Comparison of ENCODE assay signal across 8 mouse cellular contexts in genomic region chr14:37276728-37277695, GRCm38 (mm10).
A peak's percentile ranks its signal among the peaks of the same experiment; 100 is the strongest.
DNase-seq lines count a peak whose midpoint lies in the region; ATAC-seq and TF ChIP-seq lines count a peak whose summit lies in the region.

No protein-coding gene starts in this region.

- dilution Hi-C loops in CH12.LX (cut with MboI; ENCODE audit: extremely low pct_ligation_motif_present, extremely low pct_unique_long_range_greater_than_20kb, low sequenced_read_pairs) = no loop called here

- 46% methylated on average over 7 of the region's 7 CpGs for WGBS in heart, postnatal 0 days

- no peak overlapping the region for H3K9ac ChIP-seq in heart, postnatal 0 days (replicated peaks; ENCODE audit: low read depth, low read length)
- H3K9ac ChIP-seq in CH12.LX (ENCODE audit: insufficient read depth, low read depth) = no peak overlapping the region

- no peaks in the 10 kb centered on the region for H3K4me1 ChIP-seq in heart, postnatal 0 days (ENCODE audit: control insufficient read depth, insufficient read depth)
- no peaks in the 10 kb centered on the region for H3K4me1 ChIP-seq in CH12.LX (ENCODE audit: control insufficient read depth in 1 of 2, insufficient read depth in 2 of 2)

- no peak overlapping the region for H3K27ac ChIP-seq in heart, postnatal 0 days (ENCODE audit: low read depth)
- H3K27ac ChIP-seq in CH12.LX (ENCODE audit: insufficient read depth, low read depth) = no peak overlapping the region

- H3K4me2 ChIP-seq in heart, postnatal 0 days (ENCODE audit: low read depth, low read length) = no peak overlapping the region
- no peak overlapping the region for H3K4me2 ChIP-seq in CH12.LX (ENCODE audit: insufficient read depth, low read depth, poor library complexity, severe bottlenecking)

- H3K27me3 ChIP-seq in heart, postnatal 0 days (ENCODE audit: control insufficient read depth, insufficient read depth, low read length) = no peaks in the 10 kb centered on the region
- H3K27me3 ChIP-seq in CH12.LX (replicated peaks) = peaks cover 4% of the 10 kb centered on the region

- H3K9me3 ChIP-seq in heart, postnatal 0 days (replicated peaks; ENCODE audit: control insufficient read depth, low read length) = no peaks in the 10 kb centered on the region
- no peaks in the 10 kb centered on the region for H3K9me3 ChIP-seq in CH12.LX (replicated peaks; ENCODE audit: low read length)

- no peak for TF ChIP-seq POLR2A in CH12.LX (IDR thresholded peaks at IDR 0.05; ENCODE audit: low read depth, low read length)

- peak; percentile 37 for TF ChIP-seq RAD21 in CH12.LX (IDR thresholded peaks at IDR 0.05; ENCODE audit: low read depth, low read length)

- no peak for TF ChIP-seq EP300 in heart, postnatal 0 days (IDR thresholded peaks at IDR 0.05; ENCODE audit: low read depth)
- TF ChIP-seq EP300 in CH12.LX (IDR thresholded peaks at IDR 0.05; ENCODE audit: low read length) = no peak

- ATAC-seq in heart, postnatal 0 days (ENCODE audit: insufficient read depth, low read depth) = no peak

- in situ Hi-C loops in CH12.LX (cut with MboI; ENCODE audit: low pct_ligation_motif_present, low pct_unique_long_range_greater_than_20kb, low sequenced_read_pairs) = no loop called here

- no peak for DNase-seq in heart, postnatal 0 days (ENCODE audit: low spot score)
- DNase-seq in heart, adult 9 months (ENCODE audit: low spot score in 2 of 2) = no peak
- DNase-seq in CH12.LX (ENCODE audit: extremely low read depth) = peak; percentile 33
- DNase-seq in cerebellum, adult 11 months = peak; percentile 21
- peak; percentile 9 to 19 for DNase-seq in frontal cortex, postnatal 14 days (ENCODE audit: low spot score in 2 of 2)
- peak; percentile 59 for DNase-seq in lung, postnatal 36 days
- DNase-seq in gastrocnemius, postnatal 10 days = no peak
- no peak for DNase-seq in thymus, postnatal 10 days (ENCODE audit: low spot score in 2 of 2)

- H3K4me3 ChIP-seq in heart, postnatal 0 days (ENCODE audit: low read depth, low read length) = no peak overlapping the region
- no peak overlapping the region for H3K4me3 ChIP-seq in CH12.LX (replicated peaks in 1 of 3; ENCODE audit: low read depth in 2 of 3, low read length in 2 of 3, poor library complexity in 1 of 3)

- no peaks in the 10 kb centered on the region for H3K79me2 ChIP-seq in CH12.LX (replicated peaks; ENCODE audit: control insufficient read depth, extremely low read depth, insufficient read depth, poor library complexity, severe bottlenecking)

- TF ChIP-seq CTCF in heart, postnatal 0 days (IDR thresholded peaks at IDR 0.05; ENCODE audit: low read depth) = peak; percentile 45
- peak; percentile 39 to 54; a peak in 3 of 4 replicates for TF ChIP-seq CTCF in CH12.LX (conservative IDR thresholded peaks at IDR 0.05 in 1 of 2, IDR thresholded peaks at IDR 0.05 in 1 of 2; ENCODE audit: low read depth in 2 of 2, low read length in 2 of 2)

- no peaks in the 10 kb centered on the region for H3K36me3 ChIP-seq in heart, postnatal 0 days (replicated peaks; ENCODE audit: control insufficient read depth, insufficient read depth, low read length)
- H3K36me3 ChIP-seq in CH12.LX (replicated peaks in 1 of 2; ENCODE audit: control insufficient read depth in 1 of 2, insufficient read depth in 1 of 2, low read length in 1 of 2) = no peaks in the 10 kb centered on the region

TF ChIP-seq in CH12.LX, 34 proteins besides CTCF, POLR2A, EP300 and RAD21:
- no peak for TF ChIP-seq PAX5 (IDR thresholded peaks at IDR 0.05; ENCODE audit: low read length)
- TF ChIP-seq NRF1 (IDR thresholded peaks at IDR 0.05; ENCODE audit: low read depth, low read length) = no peak

Comparison
In these comparisons a context has a peak if more than half of its experiments do, and no peak if none do; other contexts are left out.
1. DNase-seq: peak in CH12.LX (single experiment), cerebellum, adult 11 months (single experiment), frontal cortex, postnatal 14 days (2 of 2) and lung, postnatal 36 days (single experiment); none in heart, postnatal 0 days (single experiment), heart, adult 9 months (0 of 2), gastrocnemius, postnatal 10 days (single experiment) and thymus, postnatal 10 days (0 of 2).